Mouse (Mus musculus) E14TG2a.4 (cell line): Measurements from ENCODE around the gene Ptp4a2.

ENCODE experiments used
- CTCF ChIP-seq: conservative IDR thresholded peaks from 2 replicates; pipeline ENCODE4 v1.5.1; 2014; ENCODE audit warnings: low read length
- NANOG ChIP-seq: IDR thresholded peaks from 2 replicates; pipeline ENCODE4 v1.6.1; 2014; ENCODE audit warnings: borderline replicate concordance, low read length, mixed read lengths
- POU5F1 ChIP-seq: IDR thresholded peaks from 2 replicates; pipeline ENCODE4 v1.6.1; 2014; ENCODE audit warnings: low read length, borderline replicate concordance

GRCm38 (mm10) chr4:129795861-129796260 lies 15.2 kb upstream of the Ptp4a2 start:
- TF ChIP-seq POU5F1: no peak
- TF ChIP-seq CTCF: no peak
- no peak for TF ChIP-seq NANOG
